ENCODE assay signal across 8 mouse cellular contexts in genomic region chr10:17983313-17983712, GRCm38 (mm10). TPM values are rescaled to one million over a fixed set of nuclear protein-coding genes. Genes with fewer than 3 reads are reported as not detected.
A peak's percentile ranks its signal among the peaks of the same experiment; 100 is the strongest.
DNase-seq lines count a peak whose midpoint lies in the region; ATAC-seq and TF ChIP-seq lines count a peak whose summit lies in the region.

No protein-coding gene starts in this region.

- H3K4me3 ChIP-seq in hindbrain, embryonic 15.5 days: no peak overlapping the region
- H3K4me3 ChIP-seq in hindbrain, embryonic 10.5 days: no peak overlapping the region
- H3K4me3 ChIP-seq in cerebellum, adult 2 months (replicated peaks; ENCODE audit: insufficient read depth, low read depth, low read length): no peak overlapping the region

- no peaks in the 10 kb centered on the region for H3K9me3 ChIP-seq in hindbrain, embryonic 15.5 days
- no peaks in the 10 kb centered on the region for H3K9me3 ChIP-seq in hindbrain, embryonic 10.5 days

- no peaks in the 10 kb centered on the region for H3K36me3 ChIP-seq in hindbrain, embryonic 15.5 days
- H3K36me3 ChIP-seq in hindbrain, embryonic 10.5 days: no peaks in the 10 kb centered on the region

- H3K27ac ChIP-seq in hindbrain, embryonic 15.5 days (replicated peaks): no peak overlapping the region
- no peak overlapping the region for H3K27ac ChIP-seq in hindbrain, embryonic 10.5 days
- H3K27ac ChIP-seq in cerebellum, adult 2 months (ENCODE audit: insufficient read depth, low read length): no peak overlapping the region

- no peaks in the 10 kb centered on the region for H3K27me3 ChIP-seq in hindbrain, embryonic 15.5 days
- no peaks in the 10 kb centered on the region for H3K27me3 ChIP-seq in hindbrain, embryonic 10.5 days (ENCODE audit: insufficient read depth, poor library complexity, severe bottlenecking)
- H3K27me3 ChIP-seq in cerebellum, adult 2 months (ENCODE audit: control insufficient read depth, insufficient read depth, low read length): no peaks in the 10 kb centered on the region

- H3K9ac ChIP-seq in hindbrain, embryonic 15.5 days: no peak overlapping the region

- no peak for DNase-seq in hindbrain, embryonic 10.5 days (ENCODE audit: low spot score)
- peak; percentile 79 for DNase-seq in adipocyte (ENCODE audit: low spot score)
- DNase-seq in cerebellum, adult 2 months: peak; percentile 71 to 82
- peak; percentile 12 to 61 for DNase-seq in heart, adult 9 months (ENCODE audit: low spot score in 2 of 2)
- no peak for DNase-seq in frontal cortex, postnatal 14 days (ENCODE audit: low spot score in 2 of 2)
- no peak for DNase-seq in layer of hippocampus, adult 8-10 months (ENCODE audit: low spot score in 2 of 2)

- WGBS in hindbrain, embryonic 15.5 days: 68% methylated on average over 2 of the region's 2 CpGs
- 97% methylated on average over 2 of the region's 2 CpGs for WGBS in hindbrain, embryonic 10.5 days
- WGBS in cerebellum, adult 2 months: 10% methylated on average over 2 of the region's 2 CpGs

- no peaks in the 10 kb centered on the region for H3K4me1 ChIP-seq in hindbrain, embryonic 15.5 days (replicated peaks)
- H3K4me1 ChIP-seq in hindbrain, embryonic 10.5 days (replicated peaks): no peaks in the 10 kb centered on the region
- H3K4me1 ChIP-seq in cerebellum, adult 2 months (ENCODE audit: control insufficient read depth, insufficient read depth, low read length): no peaks in the 10 kb centered on the region

- H3K4me2 ChIP-seq in hindbrain, embryonic 15.5 days: no peak overlapping the region

- TF ChIP-seq POLR2A in cerebellum, adult 2 months (IDR thresholded peaks at IDR 0.05; ENCODE audit: borderline replicate concordance, insufficient read depth, low read length): no peak

- TF ChIP-seq CTCF in cerebellum, adult 2 months (IDR thresholded peaks at IDR 0.05; ENCODE audit: borderline replicate concordance, insufficient read depth, low read depth, low read length): no peak

- ATAC-seq in hindbrain, embryonic 15.5 days (ENCODE audit: low FRiP score, low read depth): peak; percentile 69; the same call in 1 of the 2 replicates
- ATAC-seq in erythroid progenitor cell, adult 5-6 weeks (replicated peaks; ENCODE audit: low FRiP score, poor library complexity, severe bottlenecking): no peak

RNA-seq across cellular contexts. Expression of gene Heca, which starts 35.4 kb away (rescaled TPM):
- 4.7 and 4.9 TPM in 2 replicates for polyA plus RNA-seq in hindbrain, embryonic 15.5 days (2015; fragmentation: Nextera tagmentation; extraction: Ambion mirVana)
- 3.3 TPM in 2 replicates for polyA plus RNA-seq in hindbrain, embryonic 10.5 days (2016; fragmentation: Nextera tagmentation; extraction: Ambion mirVana)
- polyA plus RNA-seq in cerebellum, adult 2 months (2012; rRNA removed): 12.6 and 13.3 TPM in 2 replicates
- total RNA-seq in erythroid progenitor cell, adult 5-6 weeks (2015; ENCODE audit: low replicate concordance): 7.5 and 9.7 TPM in 2 replicates
- 8.5 and 13.3 TPM in 2 replicates for total RNA-seq in erythroid progenitor cell, adult 5-6 weeks (2017; ENCODE audit: low replicate concordance)
- 10 to 100 TPM; 29.8 to 32.3 (median 30.1) TPM for total RNA-seq in layer of hippocampus, adult 8-10 months (2022)

RNA-seq across cellular contexts. Expression of gene Abracl, which starts 39.8 kb away (rescaled TPM):
- polyA plus RNA-seq in hindbrain, embryonic 15.5 days (2015; fragmentation: Nextera tagmentation; extraction: Ambion mirVana): 59.6 and 62.0 TPM in 2 replicates
- 185 and 211 TPM in 2 replicates for polyA plus RNA-seq in hindbrain, embryonic 10.5 days (2016; fragmentation: Nextera tagmentation; extraction: Ambion mirVana)
- 15.7 and 18.2 TPM in 2 replicates for polyA plus RNA-seq in cerebellum, adult 2 months (2012; rRNA removed)
- 56.2 and 99.1 TPM in 2 replicates for total RNA-seq in erythroid progenitor cell, adult 5-6 weeks (2015; ENCODE audit: low replicate concordance)
- 18.2 and 25.7 TPM in 2 replicates for total RNA-seq in erythroid progenitor cell, adult 5-6 weeks (2017; ENCODE audit: low replicate concordance)
- total RNA-seq in layer of hippocampus, adult 8-10 months (2022): 10 to 100 TPM; 21.8 to 36.0 (median 28.9) TPM

Comparison
In these comparisons a context has a peak if more than half of its experiments do, and no peak if none do; other contexts are left out.
1. DNase-seq: peak in adipocyte (single experiment), cerebellum, adult 2 months (2 of 2) and heart, adult 9 months (2 of 2); none in hindbrain, embryonic 10.5 days (single experiment), frontal cortex, postnatal 14 days (0 of 2) and layer of hippocampus, adult 8-10 months (0 of 2).